Mouse (Mus musculus) E14TG2a.4 (cell line): ENCODE results near the gene Ehbp1.

Source experiments
- H3K27me3 ChIP-seq: 2 replicates; pipeline ENCODE4 v1.6.1; 2014; ENCODE audit warnings: low read length, control low read depth; ENCODE audit not compliant: insufficient read depth
- H3K36me3 ChIP-seq: 2 replicates; pipeline ENCODE4 v1.6.1; 2014; ENCODE audit warnings: low read length, control low read depth; ENCODE audit not compliant: insufficient read depth
- H3K4me1 ChIP-seq: replicated peaks from 2 replicates; pipeline ENCODE4 v1.6.1; 2014; ENCODE audit warnings: low read depth, low read length, control low read depth
- H3K4me3 ChIP-seq: replicated peaks from 2 replicates; pipeline ENCODE4 v1.5.1; 2014; ENCODE audit warnings: mild to moderate bottlenecking, low read length
- H3K9me3 ChIP-seq: 2 replicates; pipeline ENCODE4 v1.6.1; 2014; ENCODE audit warnings: low read length, control low read depth
- CTCF ChIP-seq: conservative IDR thresholded peaks from 2 replicates; pipeline ENCODE4 v1.5.1; 2014; ENCODE audit warnings: low read length
- NANOG ChIP-seq: IDR thresholded peaks from 2 replicates; pipeline ENCODE4 v1.6.1; 2014; ENCODE audit warnings: borderline replicate concordance, low read length, mixed read lengths
- POU5F1 ChIP-seq: IDR thresholded peaks from 2 replicates; pipeline ENCODE4 v1.6.1; 2014; ENCODE audit warnings: low read length, borderline replicate concordance

Ehbp1 gene

GRCm38 (mm10) chr11:22001321-22002061, 340.6 kb downstream of the Ehbp1 start:
- Histone ChIP-seq H3K27me3 (peaks cover 94% of the 10 kb centered on the region), H3K4me1 (peaks cover 67% of the 10 kb centered on the region), H3K36me3 (no peaks in the 10 kb centered on the region), H3K4me3 (peak overlapping the region; percentile 82), H3K9me3 (0 out of 2 replicates have a peak, but pooled peaks cover 3% of the 10 kb centered on the region)
- TF ChIP-seq NANOG (no peak), CTCF (no peak), POU5F1 (no peak)

- Histone ChIP-seq H3K4me3 (peak overlapping the region; percentile 82), H3K36me3 (no peaks in the 10 kb centered on the region), H3K4me1 (peaks cover 74% of the 10 kb centered on the region), H3K9me3 (no peaks in the 10 kb centered on the region), H3K27me3 (peaks cover 95% of the 10 kb centered on the region)
- TF ChIP-seq CTCF (no peak), NANOG (no peak), POU5F1 (no peak)
Measured at GRCm38 (mm10) chr11:22000316-22001076, 341.6 kb downstream of the Ehbp1 start.

GRCm38 (mm10) chr11:21999396-22000315, 342.4 kb downstream of the Ehbp1 start:
- no peaks in the 10 kb centered on the region for H3K36me3 ChIP-seq
- no peaks in the 10 kb centered on the region for H3K9me3 ChIP-seq
- peak overlapping the region; percentile 82 for H3K4me3 ChIP-seq
- H3K27me3 ChIP-seq, result peaks cover 96% of the 10 kb centered on the region
- peaks cover 70% of the 10 kb centered on the region for H3K4me1 ChIP-seq
- TF ChIP-seq POU5F1 (no peak), NANOG (no peak), CTCF (no peak)

GRCm38 (mm10) chr11:21998141-21999047, 343.7 kb downstream of the Ehbp1 start:
- Histone ChIP-seq H3K9me3 (peaks cover 10% of the 10 kb centered on the region), H3K4me3 (peak overlapping the region; percentile 23; the same call in 1 of the 2 replicates), H3K4me1 (peaks cover 64% of the 10 kb centered on the region), H3K36me3 (no peaks in the 10 kb centered on the region), H3K27me3 (peaks cover 97% of the 10 kb centered on the region)
- no peak for TF ChIP-seq NANOG
- TF ChIP-seq POU5F1, result no peak
- TF ChIP-seq CTCF, result peak; percentile 25

- peak overlapping the region; percentile 67 for H3K4me3 ChIP-seq
- no peaks in the 10 kb centered on the region for H3K36me3 ChIP-seq
- peaks cover 10% of the 10 kb centered on the region for H3K9me3 ChIP-seq
- peaks cover 58% of the 10 kb centered on the region for H3K4me1 ChIP-seq
- TF ChIP-seq NANOG (no peak), POU5F1 (no peak), CTCF (no peak)
- peaks cover 95% of the 10 kb centered on the region for H3K27me3 ChIP-seq
Measured at GRCm38 (mm10) chr11:21997561-21998140, 344.4 kb downstream of the Ehbp1 start.

GRCm38 (mm10) chr11:21996661-21997560, 345.2 kb downstream of the Ehbp1 start:
- H3K9me3 ChIP-seq, result peaks cover 10% of the 10 kb centered on the region
- H3K27me3 ChIP-seq, result peaks cover 90% of the 10 kb centered on the region
- TF ChIP-seq POU5F1 (no peak), NANOG (no peak), CTCF (no peak)
- H3K36me3 ChIP-seq, result no peaks in the 10 kb centered on the region
- H3K4me3 ChIP-seq, result peak overlapping the region; percentile 67
- H3K4me1 ChIP-seq, result peaks cover 55% of the 10 kb centered on the region
